Mouse (Mus musculus) thymus, adult 2 months (tissue): Measurements from ENCODE around the gene Jph4.

Source experiments
- CTCF ChIP-seq: fragments of 200-500 bp; IDR thresholded peaks from 2 replicates; pipeline ENCODE4 v1.5.1; 2012; ENCODE audit warnings: mild to moderate bottlenecking, control low read depth, low read length, moderate library complexity, borderline replicate concordance; ENCODE audit not compliant: control insufficient read depth, poor library complexity, insufficient read depth; ENCODE audit errors: extremely low read depth
- POLR2A ChIP-seq: fragments of 200-500 bp; IDR thresholded peaks from 2 replicates; pipeline ENCODE4 v1.6.1; 2012; ENCODE audit warnings: mild to moderate bottlenecking, low read length, control low read depth, moderate library complexity; ENCODE audit not compliant: control insufficient read depth, poor library complexity, insufficient read depth; ENCODE audit errors: extremely low read depth

DNA sequence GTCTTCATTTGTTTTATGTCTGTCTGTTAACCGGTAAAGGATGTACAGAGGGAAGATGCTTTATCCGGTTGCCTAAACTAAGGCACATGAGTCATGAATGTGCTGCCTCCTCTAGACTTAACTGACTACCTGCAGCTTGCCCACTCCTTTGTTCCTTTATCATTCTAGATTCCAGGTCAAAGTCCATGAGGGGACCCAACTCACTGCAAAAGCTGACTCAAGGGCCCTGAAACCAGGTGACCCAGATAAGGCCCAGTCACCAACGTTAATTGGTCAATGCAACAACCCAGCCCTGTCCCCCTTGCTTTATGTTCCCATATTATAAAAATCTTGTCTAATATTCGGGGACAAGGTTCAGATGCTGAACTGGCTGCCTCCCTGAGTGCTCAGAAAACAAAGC is 45.4 kb upstream of the Jph4 start:
- TF ChIP-seq POLR2A (no peak), CTCF (no peak)
